In genomic region chr2:163237999-163238529, GRCm38 (mm10) we compare ENCODE assay signal across 10 mouse cellular contexts. TPM values are rescaled to one million over a fixed set of nuclear protein-coding genes. Genes with fewer than 3 reads are reported as not detected.
DNase-seq lines count a peak whose midpoint lies in the region; TF ChIP-seq lines count a peak whose summit lies in the region.
"Had no signal": no experiment of that assay in that cellular context is flagged by ENCODE, and none has a peak within 500 bp of the region (broad histone marks: within the 10 kb centered on the region; RNA-seq: fewer than 3 reads in every experiment).

No protein-coding gene starts in this region.

- no peak for TF ChIP-seq POLR2A in brain, embryonic 14.5 days (IDR thresholded peaks at IDR 0.05; ENCODE audit: borderline replicate concordance, extremely low read depth, insufficient read depth, insufficient read length, poor library complexity, severe bottlenecking)

- peak; percentile 36 for DNase-seq in kidney, postnatal 14 days
- no peak for DNase-seq in kidney, adult 18-20 months
- DNase-seq in MN1 (ENCODE audit: low spot score): peak; percentile 70
- DNase-seq in brain, embryonic 14.5 days (ENCODE audit: low read depth): peak; percentile 85
- peak; percentile 46 to 84 for DNase-seq in lung, postnatal 4 days
- DNase-seq in spleen, postnatal 36 days (ENCODE audit: low spot score in 2 of 2): no peak
- DNase-seq in adrenal gland, postnatal 10 days: no peak
- no peak for DNase-seq in cerebellum, adult 18-20 months
- DNase-seq: gastrocnemius, postnatal 10 days had no signal

- no peak for TF ChIP-seq CTCF in brain, embryonic 14.5 days (IDR thresholded peaks at IDR 0.05; ENCODE audit: borderline replicate concordance, extremely low read depth, insufficient read depth, insufficient read length)

RNA-seq across cellular contexts. Expression of gene Tox2, which starts 35.1 kb away (rescaled TPM):
- polyA plus RNA-seq in brain, embryonic 14.5 days (2012; rRNA removed): 67.0 and 70.4 TPM in 2 replicates
- total RNA-seq in adrenal gland, postnatal 10 days (2021): 1 to 10 TPM; 3.9 to 5.0 TPM
- total RNA-seq: G1E had no signal
- polyA plus RNA-seq: G1E had no signal

Comparison
In these comparisons a context has a peak if more than half of its experiments do, and no peak if none do; other contexts are left out.
1. DNase-seq: peak in kidney, postnatal 14 days (single experiment), MN1 (single experiment), brain, embryonic 14.5 days (single experiment) and lung, postnatal 4 days (2 of 2); none in kidney, adult 18-20 months (single experiment), spleen, postnatal 36 days (0 of 2), adrenal gland, postnatal 10 days (single experiment) and cerebellum, adult 18-20 months (0 of 2).